Mouse (Mus musculus): ENCODE results near the gene Fam25c. TPM values are rescaled to one million over a fixed set of nuclear protein-coding genes. Genes with fewer than 3 reads are reported as not detected.

The Fam25c gene
- total RNA-seq (2012; rRNA removed) (not detected in 2 replicates), total RNA-seq (2014; rRNA removed) (not detected in 2 replicates), polyA plus RNA-seq (2012; ENCODE audit: insufficient read length, low read depth) (not detected in 2 replicates)

DNA sequence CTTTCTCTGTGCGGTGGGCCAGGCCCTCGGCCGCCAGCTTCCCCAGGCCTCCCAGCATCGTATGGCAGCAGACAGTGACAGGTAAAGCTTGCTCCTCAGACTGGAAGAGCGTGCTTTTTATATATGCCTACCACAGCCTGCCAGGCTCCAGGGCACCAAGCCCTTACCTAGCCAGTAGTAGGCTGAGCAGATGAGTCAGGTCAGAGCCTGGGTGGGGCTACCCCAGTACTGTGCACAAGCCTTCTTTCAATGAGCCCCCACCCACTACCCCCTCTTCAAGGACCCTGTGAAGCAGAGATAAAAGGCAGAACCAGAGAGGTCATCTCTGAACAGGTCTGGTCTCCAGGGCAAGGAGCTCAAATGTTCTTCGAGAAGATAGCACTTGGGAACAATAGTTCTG lies at the start of gene Fam25c:
TSS of gene Fam25c (minus strand) at position 133 of the 400 bp plus-strand sequence.
- H3K9me3 ChIP-seq (replicated peaks; ENCODE audit: low read length), result no peaks in the 10 kb centered on the region
- no peak within 1 kb of the TSS for H3K9ac ChIP-seq (ENCODE audit: insufficient read depth, low read depth)
- H3K4me1 ChIP-seq (ENCODE audit: control insufficient read depth in 1 of 2, insufficient read depth in 2 of 2), result no peaks in the 10 kb centered on the region
- H3K36me3 ChIP-seq (replicated peaks in 1 of 2; ENCODE audit: control insufficient read depth in 1 of 2, insufficient read depth in 1 of 2, low read length in 1 of 2), result no peaks in the 10 kb centered on the region
- no peaks in the 10 kb centered on the region for H3K79me2 ChIP-seq (replicated peaks; ENCODE audit: control insufficient read depth, extremely low read depth, insufficient read depth, poor library complexity, severe bottlenecking)
- H3K27ac ChIP-seq (ENCODE audit: insufficient read depth, low read depth), result no peak within 1 kb of the TSS
- no peak for DNase-seq (ENCODE audit: extremely low read depth)
- dilution Hi-C loops (cut with MboI; ENCODE audit: extremely low pct_ligation_motif_present, extremely low pct_unique_long_range_greater_than_20kb, low sequenced_read_pairs) (no loop called here), in situ Hi-C loops (cut with MboI; ENCODE audit: low pct_ligation_motif_present, low pct_unique_long_range_greater_than_20kb, low sequenced_read_pairs) (no loop called here)
- peaks cover 3% of the 10 kb centered on the region for H3K27me3 ChIP-seq (replicated peaks)
- no peak within 1 kb of the TSS for H3K4me3 ChIP-seq (replicated peaks in 1 of 3; ENCODE audit: low read depth in 2 of 3, low read length in 2 of 3, poor library complexity in 1 of 3)
- TF ChIP-seq MAFK (IDR thresholded peaks at IDR 0.05; ENCODE audit: insufficient replicate concordance, low read length) (no peak), MAZ (IDR thresholded peaks at IDR 0.05; ENCODE audit: low read depth, low read length) (no peak), IRF4 (IDR thresholded peaks at IDR 0.05; ENCODE audit: low read depth, low read length) (no peak), ZNF384 (IDR thresholded peaks at IDR 0.05; ENCODE audit: low read depth, low read length) (no peak), KAT2A (IDR thresholded peaks at IDR 0.05; ENCODE audit: insufficient replicate concordance, low read length) (no peak), MYC (IDR thresholded peaks at IDR 0.05; ENCODE audit: low read depth, low read length) (no peak), PAX5 (IDR thresholded peaks at IDR 0.05; ENCODE audit: low read length) (no peak), ELF1 (IDR thresholded peaks at IDR 0.05; ENCODE audit: low read depth, low read length) (no peak), BHLHE40 (IDR thresholded peaks at IDR 0.05; ENCODE audit: low read depth, low read length) (no peak), JUND (conservative IDR thresholded peaks at IDR 0.05; ENCODE audit: low read depth, low read length) (no peak), POLR2A (IDR thresholded peaks at IDR 0.05; ENCODE audit: low read depth, low read length) (no peak), TCF12 (IDR thresholded peaks at IDR 0.05; ENCODE audit: low read depth, low read length) (no peak), SIN3A (IDR thresholded peaks at IDR 0.05; ENCODE audit: low read length) (no peak)
- peak within 1 kb of the TSS; percentile 23; the same call in 1 of the 2 replicates for H3K4me2 ChIP-seq (ENCODE audit: insufficient read depth, low read depth, poor library complexity, severe bottlenecking)

DNA sequence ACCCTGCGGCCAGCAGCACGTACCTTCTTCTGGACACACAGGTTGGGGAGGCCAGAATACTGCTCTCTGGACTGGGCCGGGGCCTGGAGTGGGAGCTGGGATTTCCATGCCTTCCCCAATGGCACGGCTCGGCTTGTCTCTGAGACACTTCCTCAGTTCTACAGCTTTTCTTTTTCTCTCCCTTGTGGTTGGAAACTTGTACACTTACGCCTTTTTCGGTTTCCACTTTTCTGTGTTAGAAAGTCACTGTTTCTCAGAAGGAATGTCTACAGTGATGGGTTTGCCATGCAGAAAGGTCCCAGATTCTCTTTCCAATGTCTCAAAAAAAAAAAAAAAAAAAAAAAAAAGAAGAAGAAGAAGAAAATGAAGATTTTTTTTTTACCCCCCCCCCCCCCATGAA lies 48.2 kb upstream of the Fam25c start:
- H3K27me3 ChIP-seq (replicated peaks), result no peaks in the 10 kb centered on the region
- no peak for DNase-seq (ENCODE audit: extremely low read depth)
- peaks cover 5 to 13% of the 10 kb centered on the region in 2 experiments; a peak in 3 of 4 replicates for H3K4me1 ChIP-seq (ENCODE audit: control insufficient read depth in 1 of 2, insufficient read depth in 2 of 2)
- H3K9me3 ChIP-seq (replicated peaks; ENCODE audit: low read length), result no peaks in the 10 kb centered on the region
- no peak overlapping the region for H3K9ac ChIP-seq (ENCODE audit: insufficient read depth, low read depth)
- H3K4me2 ChIP-seq (ENCODE audit: insufficient read depth, low read depth, poor library complexity, severe bottlenecking), result no peak overlapping the region
- TF ChIP-seq ETS1 (conservative IDR thresholded peaks at IDR 0.05; ENCODE audit: low read depth, low read length) (no peak), ZNF384 (IDR thresholded peaks at IDR 0.05; ENCODE audit: low read depth, low read length) (peak; percentile 82), RCOR1 (conservative IDR thresholded peaks at IDR 0.05; ENCODE audit: low read depth, low read length) (no peak), CHD1 (IDR thresholded peaks at IDR 0.05; ENCODE audit: low read depth, low read length) (no peak), MYC (IDR thresholded peaks at IDR 0.05; ENCODE audit: low read depth, low read length) (no peak), SIN3A (IDR thresholded peaks at IDR 0.05; ENCODE audit: low read length) (no peak), MAZ (IDR thresholded peaks at IDR 0.05; ENCODE audit: low read depth, low read length) (no peak), USF2 (conservative IDR thresholded peaks at IDR 0.05; ENCODE audit: low read depth, low read length) (no peak), PAX5 (IDR thresholded peaks at IDR 0.05; ENCODE audit: low read length) (no peak), ELF1 (IDR thresholded peaks at IDR 0.05; ENCODE audit: low read depth, low read length) (no peak), MAFK (IDR thresholded peaks at IDR 0.05; ENCODE audit: insufficient replicate concordance, low read length) (0 out of 2 replicates have a peak, but pooled peaks have one; percentile 47), MXI1 (IDR thresholded peaks at IDR 0.05; ENCODE audit: low read depth, low read length) (no peak), ZKSCAN1 (IDR thresholded peaks at IDR 0.05; ENCODE audit: borderline replicate concordance, low read depth, low read length) (no peak), E2F4 (IDR thresholded peaks at IDR 0.05; ENCODE audit: insufficient replicate concordance, low read depth, low read length) (no peak), JUND (conservative IDR thresholded peaks at IDR 0.05; ENCODE audit: low read depth, low read length) (no peak), IRF4 (IDR thresholded peaks at IDR 0.05; ENCODE audit: low read depth, low read length) (peak; percentile 70), EP300 (IDR thresholded peaks at IDR 0.05; ENCODE audit: low read length) (peak; percentile 76), JUN (IDR thresholded peaks at IDR 0.05; ENCODE audit: insufficient read depth, low read depth, low read length) (no peak), ZMIZ1 (IDR thresholded peaks at IDR 0.05; ENCODE audit: low read depth, low read length) (no peak), KAT2A (IDR thresholded peaks at IDR 0.05; ENCODE audit: insufficient replicate concordance, low read length) (no peak), HCFC1 (IDR thresholded peaks at IDR 0.05; ENCODE audit: low read depth, low read length) (no peak), UBTF (IDR thresholded peaks at IDR 0.05; ENCODE audit: low read depth, low read length) (no peak), TBP (conservative IDR thresholded peaks at IDR 0.05; ENCODE audit: low read depth, low read length) (no peak), NRF1 (IDR thresholded peaks at IDR 0.05; ENCODE audit: low read depth, low read length) (no peak)
- dilution Hi-C loops (cut with MboI; ENCODE audit: extremely low pct_ligation_motif_present, extremely low pct_unique_long_range_greater_than_20kb, low sequenced_read_pairs) (no loop called here), in situ Hi-C loops (cut with MboI; ENCODE audit: low pct_ligation_motif_present, low pct_unique_long_range_greater_than_20kb, low sequenced_read_pairs) (no loop called here)
- no peaks in the 10 kb centered on the region for H3K79me2 ChIP-seq (replicated peaks; ENCODE audit: control insufficient read depth, extremely low read depth, insufficient read depth, poor library complexity, severe bottlenecking)
- H3K36me3 ChIP-seq (replicated peaks in 1 of 2; ENCODE audit: control insufficient read depth in 1 of 2, insufficient read depth in 1 of 2, low read length in 1 of 2), result peaks cover 3 to 49% of the 10 kb centered on the region in 2 experiments
- no peak overlapping the region for H3K27ac ChIP-seq (ENCODE audit: insufficient read depth, low read depth)
- H3K4me3 ChIP-seq (replicated peaks in 1 of 3; ENCODE audit: low read depth in 2 of 3, low read length in 2 of 3, poor library complexity in 1 of 3), result no peak overlapping the region
